Mouse (Mus musculus): ENCODE data around the gene Pced1a.

The Pced1a gene

GRCm38 (mm10) chr2:130436769-130437168, 12.3 kb upstream of the Pced1a start:
- no peak for DNase-seq (ENCODE audit: low spot score)

DNA sequence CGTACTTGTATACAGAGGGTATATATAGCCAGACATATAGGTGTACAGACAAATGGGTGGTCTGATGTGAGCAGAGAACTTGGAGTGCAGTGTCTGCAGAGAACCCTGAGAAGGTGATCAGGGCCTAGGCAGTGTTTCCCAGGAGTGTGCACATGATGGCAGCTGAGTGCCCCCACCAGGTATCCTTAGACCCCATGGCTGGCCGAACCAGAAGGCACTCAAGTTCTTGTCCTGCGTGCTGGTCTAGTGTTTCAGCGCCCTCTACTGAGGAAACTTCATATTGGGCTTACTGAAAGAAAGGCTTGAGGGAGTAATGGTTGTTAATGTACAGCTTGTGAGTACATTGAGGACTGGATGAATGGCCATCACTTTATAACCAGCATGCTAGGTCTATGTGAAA, 8.7 kb upstream of the Pced1a start:
- DNase-seq (ENCODE audit: low spot score) = peak; percentile 55

- DNase-seq (ENCODE audit: low spot score) = no peak
These were observed 7.7 kb upstream of the Pced1a start for GRCm38 (mm10) chr2:130432157-130432556.

- DNase-seq (ENCODE audit: low spot score) = no peak
These were observed 6.0 kb upstream of the Pced1a start for GRCm38 (mm10) chr2:130430484-130430883.

DNA sequence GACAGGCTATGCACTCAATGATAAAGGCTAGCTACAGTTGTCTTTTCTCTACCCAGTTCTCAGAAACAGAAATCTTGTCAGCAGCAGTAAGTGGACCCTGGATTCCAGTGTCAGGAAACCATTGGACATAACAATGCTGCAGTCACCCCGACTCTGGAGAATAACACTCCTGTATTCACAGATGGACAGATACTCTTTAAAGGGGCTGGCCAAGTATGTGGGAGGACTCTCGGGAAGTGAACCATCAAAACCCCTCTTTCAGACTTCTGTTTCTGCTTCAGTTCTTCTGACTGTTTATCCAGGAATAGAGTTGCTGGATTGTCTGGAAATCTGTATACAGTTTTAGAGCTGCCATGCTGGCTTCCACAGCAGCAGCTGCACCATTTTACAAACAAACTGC, 5.3 kb upstream of the Pced1a start:
- no peak for DNase-seq (ENCODE audit: low spot score)

- peak; percentile 3 for DNase-seq (ENCODE audit: low spot score)
These were observed 611 bp upstream of the Pced1a start for GRCm38 (mm10) chr2:130425112-130425511.

DNA sequence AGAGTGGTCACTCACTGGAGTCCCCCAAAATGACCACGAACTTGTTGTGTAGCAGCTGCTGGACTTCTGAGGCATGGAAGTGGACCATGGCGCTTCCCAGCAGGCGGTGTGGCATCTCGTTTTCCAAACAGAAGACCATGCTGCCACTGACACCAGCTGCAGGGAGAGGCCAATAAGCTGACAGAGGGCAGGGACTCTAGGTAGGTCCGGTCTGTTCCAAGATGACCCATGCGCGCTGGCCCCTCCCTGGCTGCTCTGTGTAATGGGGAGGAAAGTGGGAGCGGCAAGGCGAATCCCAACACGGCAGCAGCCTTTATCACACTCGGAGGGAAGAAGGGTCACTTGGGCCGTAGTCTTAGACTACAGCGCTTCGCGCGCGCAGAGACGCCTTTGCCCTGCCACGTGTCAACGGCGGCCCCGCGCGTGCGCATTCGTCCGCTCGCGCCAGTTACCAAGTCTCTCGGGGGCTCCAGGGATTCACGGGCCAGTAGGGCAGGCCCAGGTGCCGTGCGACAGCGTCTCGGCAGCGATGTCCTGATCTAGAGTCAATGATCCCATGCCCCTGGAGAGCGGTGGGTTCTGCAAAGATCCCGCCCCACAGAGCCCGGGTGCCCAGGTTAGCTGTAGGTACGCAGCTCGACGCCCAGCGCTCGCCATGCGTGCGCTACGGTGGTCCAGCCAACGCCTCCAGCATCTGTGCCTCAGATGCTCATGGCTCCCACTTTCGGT, 940 bp downstream of the Pced1a start:
- DNase-seq (ENCODE audit: low spot score) = peak; percentile 61

GRCm38 (mm10) chr2:130421781-130422620, 2.5 kb downstream of the Pced1a start:
- DNase-seq (ENCODE audit: low spot score) = no peak

DNA sequence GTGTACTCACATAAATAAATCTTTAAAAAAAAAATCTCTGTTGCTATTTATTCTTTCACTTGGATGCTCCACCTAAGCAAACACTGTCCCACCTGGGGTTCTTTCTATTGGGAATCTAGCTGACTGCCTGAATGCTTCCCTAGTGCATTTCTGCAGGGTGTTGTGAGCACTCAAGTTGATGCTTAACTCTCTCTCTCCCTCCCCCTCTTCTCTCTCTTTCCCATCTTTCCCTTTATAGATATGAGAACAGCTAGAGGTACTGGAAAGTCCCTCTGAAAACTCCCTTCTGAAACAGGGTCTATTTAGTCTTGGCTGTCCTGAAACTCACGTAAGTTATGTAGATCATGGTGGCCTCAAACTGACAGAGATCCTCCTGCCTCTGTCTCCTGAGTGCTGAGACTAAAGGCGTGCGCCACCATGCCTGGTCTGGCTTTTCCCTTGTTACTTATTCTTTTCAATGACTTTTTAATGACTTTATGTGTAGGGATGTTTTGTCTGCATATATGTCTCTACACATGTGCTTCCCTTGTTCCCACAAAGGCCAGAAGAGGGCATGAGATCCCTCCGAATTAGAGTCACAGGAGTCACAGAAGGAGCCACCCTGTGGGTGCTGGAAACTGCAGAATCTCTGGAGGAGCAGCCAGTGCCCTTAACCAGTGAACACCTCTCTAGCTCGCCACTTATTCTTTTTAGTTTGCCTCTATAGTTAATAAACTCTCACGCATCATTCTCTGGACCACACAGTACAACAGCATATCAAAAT, 10.2 kb downstream of the Pced1a start:
- DNase-seq (ENCODE audit: low spot score) = no peak

- DNase-seq (ENCODE audit: low spot score) = no peak
These were observed 11.7 kb downstream of the Pced1a start for GRCm38 (mm10) chr2:130412775-130413174.

GRCm38 (mm10) chr2:130411558-130412495, 12.7 kb downstream of the Pced1a start:
- DNase-seq (ENCODE audit: low spot score) = peak; percentile 74

GRCm38 (mm10) chr2:130408194-130408593, 16.3 kb downstream of the Pced1a start:
- no peak for DNase-seq (ENCODE audit: low spot score)

GRCm38 (mm10) chr2:130406178-130406577, 18.3 kb downstream of the Pced1a start, which contains the start of gene Tmem239:
Gene Tmem239 (plus strand): TSS chr2:130406478.
- DNase-seq (ENCODE audit: low spot score) = no peak

DNA sequence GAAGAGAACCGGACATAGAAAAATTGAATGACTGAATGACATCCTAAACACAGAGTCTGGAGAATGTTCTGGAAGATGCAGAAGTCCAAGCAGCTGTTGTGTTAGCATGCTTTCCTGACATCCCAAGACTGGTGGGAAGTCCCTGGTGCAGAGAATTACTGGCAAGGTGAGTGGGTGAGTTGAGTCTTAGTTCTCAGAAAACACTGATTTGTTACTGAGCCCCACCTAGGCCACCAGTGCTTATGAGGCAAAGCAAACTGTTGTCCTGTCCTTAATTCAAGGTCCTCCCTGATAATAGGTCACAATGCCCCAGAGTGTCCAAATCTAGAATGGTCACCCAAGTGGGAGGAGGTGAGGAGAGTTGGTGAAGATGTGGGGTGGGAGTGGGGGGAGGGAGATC, 19.6 kb downstream of the Pced1a start, which contains the start of the genes Gm28372 and 1700020A23Rik:
Gene Gm28372 (plus strand): TSS at position 301 of the 400 bp plus-strand sequence.
Gene 1700020A23Rik (plus strand): TSS at position 321 of the 400 bp plus-strand sequence.
- no peak for DNase-seq (ENCODE audit: low spot score)

DNA sequence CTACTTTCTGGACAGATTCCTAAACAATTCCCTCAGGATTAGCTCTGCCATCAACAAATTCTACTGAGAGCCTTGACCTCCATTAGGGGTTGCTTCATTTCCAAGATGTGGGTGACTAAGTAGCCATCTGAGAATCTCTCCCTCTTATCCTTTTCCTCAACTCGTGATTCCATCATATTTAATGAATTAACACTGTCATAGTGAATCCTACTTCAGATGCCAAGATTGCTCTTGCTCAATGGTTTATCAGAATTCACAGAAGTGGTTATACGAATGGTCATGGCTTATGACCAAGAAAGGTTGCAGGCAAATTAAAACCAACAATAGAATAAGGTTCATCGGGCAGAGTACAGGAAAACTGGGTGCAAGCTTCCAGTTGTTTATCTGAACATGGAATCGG, 22.6 kb downstream of the Pced1a start:
- no peak for DNase-seq (ENCODE audit: low spot score)

- no peak for DNase-seq (ENCODE audit: low spot score)
These were observed 24.5 kb downstream of the Pced1a start for GRCm38 (mm10) chr2:130400046-130400445.

- DNase-seq (ENCODE audit: low spot score) = peak; percentile 16
These were observed 26.4 kb downstream of the Pced1a start for GRCm38 (mm10) chr2:130398091-130398490.

GRCm38 (mm10) chr2:130397186-130397985, 27.1 kb downstream of the Pced1a start, which contains the start of gene Cpxm1:
Gene Cpxm1 (minus strand): TSS chr2:130397574.
- DNase-seq (ENCODE audit: low spot score) = no peak

GRCm38 (mm10) chr2:130395696-130396095, 28.8 kb downstream of the Pced1a start:
- no peak for DNase-seq (ENCODE audit: low spot score)

- no peak for DNase-seq (ENCODE audit: low spot score)
These were observed 31.7 kb downstream of the Pced1a start for GRCm38 (mm10) chr2:130392836-130393235.
